Mouse (Mus musculus): ENCODE measurements around the gene Fancc.

DNA sequence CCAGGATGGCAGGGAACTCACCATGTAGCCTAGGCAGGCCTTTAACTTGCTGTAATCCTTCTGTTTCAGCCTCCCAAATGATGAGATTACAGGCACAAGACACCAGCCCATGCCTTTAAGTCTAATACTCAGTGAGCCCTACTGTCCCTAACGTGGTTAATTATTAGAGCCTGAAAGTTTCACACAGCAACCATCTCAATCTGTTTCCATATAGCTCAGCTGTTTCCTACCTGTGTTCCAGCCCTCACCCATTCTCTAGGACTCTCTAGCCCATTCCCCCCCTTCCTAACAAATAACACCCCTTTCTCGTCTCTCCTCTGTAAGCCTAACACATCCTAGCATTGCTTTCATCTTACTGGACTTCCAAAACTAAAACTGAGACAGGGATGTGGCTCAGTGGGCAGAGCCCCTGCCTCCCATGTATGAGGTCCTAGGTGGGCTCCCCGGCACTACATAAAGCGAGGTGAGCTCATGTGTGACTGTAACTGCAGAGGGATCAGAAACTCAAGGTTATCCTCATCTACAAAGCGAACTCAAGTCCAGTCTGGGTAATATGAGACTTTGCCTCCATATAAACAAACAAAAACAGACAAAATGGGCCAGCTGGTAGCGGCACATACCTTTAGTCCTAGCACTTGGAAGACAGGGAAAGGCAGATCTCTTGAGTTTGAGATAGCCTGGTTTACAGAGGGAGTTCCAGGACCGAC, 123.5 kb downstream of the Fancc start:
- no peak for TF ChIP-seq CTCF (IDR thresholded peaks at IDR 0.05; ENCODE audit: low read depth, low read length)
- TF ChIP-seq POLR2A (IDR thresholded peaks at IDR 0.05; ENCODE audit: extremely low read depth, insufficient read depth, low read length), result no peak
